Mouse (Mus musculus): ENCODE results near the gene Sugp1.

The Sugp1 gene

GRCm38 (mm10) chr8:70111192-70111795, 68.7 kb downstream of the Sugp1 start:
- no peak for DNase-seq (ENCODE audit: low read depth)

- DNase-seq (ENCODE audit: low read depth): no peak
Measured at GRCm38 (mm10) chr8:70112401-70113016, 69.9 kb downstream of the Sugp1 start.

- no peak for DNase-seq (ENCODE audit: low read depth)
Measured at GRCm38 (mm10) chr8:70114488-70114887, 71.9 kb downstream of the Sugp1 start.

- DNase-seq (ENCODE audit: low read depth): no peak
Measured at GRCm38 (mm10) chr8:70114892-70115291, 72.3 kb downstream of the Sugp1 start.

GRCm38 (mm10) chr8:70117611-70118010, 75.0 kb downstream of the Sugp1 start:
- DNase-seq (ENCODE audit: low read depth): peak; percentile 86

GRCm38 (mm10) chr8:70118726-70119700, 76.4 kb downstream of the Sugp1 start:
- no peak for DNase-seq (ENCODE audit: low read depth)

GRCm38 (mm10) chr8:70120667-70121066, 78.1 kb downstream of the Sugp1 start, which contains the start of gene Ncan:
Gene Ncan, minus strand, starts transcription at chr8:70120873.
- DNase-seq (ENCODE audit: low read depth): peak; percentile 68

Data from NIH3T3 (cell line).